Mouse (Mus musculus) ovary, postnatal 14 days (tissue): ENCODE measurements around the gene Sync.

Source experiments
- DNase-seq: peaks from one replicate; pipeline ENCODE4 v3.0.0; 2022; ENCODE audit warnings: low spot score

Sync gene

DNA sequence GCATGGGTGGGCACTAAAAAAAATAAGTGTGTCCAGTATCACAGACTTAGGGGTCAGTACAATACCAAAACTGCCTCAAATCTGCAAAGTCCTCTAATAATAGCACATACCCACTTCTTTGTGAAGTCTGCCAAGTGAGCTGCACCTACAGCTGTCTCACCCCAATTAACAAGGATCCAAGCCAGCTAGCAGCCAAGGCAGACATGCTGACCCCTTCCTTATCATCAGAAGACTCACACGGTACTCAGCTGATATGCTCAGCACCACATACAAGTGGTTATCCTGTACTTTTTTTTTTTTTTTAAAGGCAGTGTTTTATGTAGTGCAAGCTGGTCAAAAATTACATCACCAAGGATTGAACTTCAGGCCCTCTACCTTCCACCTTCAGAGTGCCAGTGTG is 16.9 kb downstream of the Sync start:
- no peak for DNase-seq

DNA sequence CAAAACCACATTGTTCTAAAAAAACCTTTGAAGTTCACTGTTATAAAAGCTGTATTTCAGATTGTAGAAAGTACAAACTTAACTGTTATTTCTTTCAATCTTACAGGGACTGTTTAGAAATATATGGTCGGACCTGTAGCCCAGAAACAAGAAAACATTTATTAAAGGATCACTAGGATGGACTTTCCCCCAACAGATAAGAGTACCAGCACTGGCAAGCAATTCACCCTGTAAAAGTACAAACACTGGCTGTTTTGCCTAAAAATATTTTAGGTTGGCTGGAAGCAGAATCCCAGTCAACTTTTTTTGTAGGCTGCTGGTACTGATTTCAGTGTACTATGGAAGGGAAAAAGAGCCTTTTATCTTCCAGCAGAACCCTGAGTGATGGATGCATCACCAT is 20.5 kb downstream of the Sync start:
- DNase-seq, result no peak

- DNase-seq, result no peak
Measured at GRCm38 (mm10) chr4:129313886-129314285, 26.5 kb downstream of the Sync start.

DNA sequence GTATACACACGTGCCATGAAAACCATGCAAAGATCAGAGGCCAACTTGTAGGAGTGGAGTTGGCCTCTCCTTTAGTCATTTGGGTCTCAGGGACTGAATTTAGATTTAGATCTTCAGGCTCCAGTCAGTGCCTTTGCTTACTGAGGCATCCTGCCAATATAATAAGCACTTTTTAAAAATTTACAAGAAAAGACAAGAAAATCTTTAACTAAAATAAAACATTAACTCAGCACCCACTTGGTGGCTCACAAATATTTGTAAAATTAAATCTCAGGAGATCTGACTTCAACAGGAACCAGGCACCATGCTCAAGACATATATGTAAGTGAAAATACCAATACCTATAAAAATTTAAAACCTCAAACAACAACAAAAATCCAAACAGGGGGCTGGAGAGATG is 33.5 kb downstream of the Sync start:
- DNase-seq, result no peak

DNA sequence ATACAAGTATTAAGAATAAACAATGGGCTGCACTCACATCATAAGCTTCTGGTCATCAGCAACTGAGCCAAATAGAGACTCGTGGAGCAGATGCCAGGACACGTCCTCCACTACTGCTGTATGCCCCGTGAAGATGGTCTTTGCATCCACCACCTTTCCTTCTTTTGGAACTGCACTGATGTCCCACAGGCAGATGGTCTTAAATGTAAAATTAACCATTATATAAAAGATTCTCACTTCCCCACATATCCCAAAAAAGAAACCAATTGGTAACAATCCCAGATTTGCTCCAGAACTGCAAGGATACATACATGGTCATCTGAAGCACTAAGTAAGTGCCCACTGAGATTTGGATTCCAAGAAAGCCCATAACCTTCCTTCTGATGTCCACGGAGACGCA is 34.6 kb downstream of the Sync start:
- no peak for DNase-seq

GRCm38 (mm10) chr4:129323491-129323890 is 36.1 kb downstream of the Sync start:
- DNase-seq, result no peak

GRCm38 (mm10) chr4:129324756-129325155 is 37.3 kb downstream of the Sync start:
- no peak for DNase-seq

- no peak for DNase-seq
Measured at GRCm38 (mm10) chr4:129326191-129326590, 38.8 kb downstream of the Sync start.

- no peak for DNase-seq
Measured at GRCm38 (mm10) chr4:129332846-129333245, 45.4 kb downstream of the Sync start.

- DNase-seq, result peak; percentile 50
Measured at GRCm38 (mm10) chr4:129334677-129335215, 47.3 kb downstream of the Sync start.

GRCm38 (mm10) chr4:129335216-129336074 is 48.0 kb downstream of the Sync start, which contains the start of the genes Rbbp4 and Zbtb8os:
Gene Rbbp4 (minus strand): TSS chr4:129335370.
Gene Zbtb8os (plus strand): TSS chr4:129335695.
- DNase-seq, result peak; percentile 90

DNA sequence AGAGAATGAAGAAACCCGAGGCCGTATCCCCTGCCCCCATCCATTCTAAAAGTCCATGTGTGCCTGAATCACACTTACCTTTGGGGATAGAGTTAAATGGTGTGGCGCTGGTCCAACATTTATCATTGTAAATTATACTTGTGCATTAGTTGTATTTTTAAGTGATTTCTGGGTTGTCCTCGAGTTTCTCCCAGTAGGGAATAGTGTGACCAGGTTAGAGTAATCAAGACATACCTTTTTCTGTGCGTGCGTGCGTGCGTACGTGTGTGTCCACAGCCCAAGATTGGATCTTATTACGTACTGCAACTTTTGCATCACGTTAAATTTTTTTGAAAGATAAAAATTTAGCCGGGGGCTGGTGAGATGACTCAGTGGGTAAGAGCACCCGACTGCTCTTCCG is 48.9 kb downstream of the Sync start:
- no peak for DNase-seq

DNA sequence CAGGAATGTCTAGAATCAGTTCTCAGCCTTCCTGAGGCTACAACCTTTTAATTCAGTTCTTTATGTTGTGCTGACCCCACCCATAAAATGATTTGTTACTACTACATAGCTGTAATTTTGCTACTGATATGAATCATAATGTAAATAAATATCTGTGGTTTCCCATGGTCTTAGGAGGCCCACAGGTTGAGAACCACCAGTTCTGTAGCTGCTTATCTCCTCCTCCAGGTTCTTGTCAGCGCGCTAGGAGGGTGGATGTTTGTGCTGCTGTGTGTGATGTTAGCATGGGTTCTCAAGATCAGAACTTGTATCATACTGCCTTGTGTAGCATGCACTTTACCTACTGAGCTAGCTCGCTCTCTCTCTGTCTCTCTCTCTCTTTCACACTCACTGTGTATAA is 52.3 kb downstream of the Sync start:
- DNase-seq, result no peak

- no peak for DNase-seq
Measured at GRCm38 (mm10) chr4:129341888-129342287, 54.5 kb downstream of the Sync start.

DNA sequence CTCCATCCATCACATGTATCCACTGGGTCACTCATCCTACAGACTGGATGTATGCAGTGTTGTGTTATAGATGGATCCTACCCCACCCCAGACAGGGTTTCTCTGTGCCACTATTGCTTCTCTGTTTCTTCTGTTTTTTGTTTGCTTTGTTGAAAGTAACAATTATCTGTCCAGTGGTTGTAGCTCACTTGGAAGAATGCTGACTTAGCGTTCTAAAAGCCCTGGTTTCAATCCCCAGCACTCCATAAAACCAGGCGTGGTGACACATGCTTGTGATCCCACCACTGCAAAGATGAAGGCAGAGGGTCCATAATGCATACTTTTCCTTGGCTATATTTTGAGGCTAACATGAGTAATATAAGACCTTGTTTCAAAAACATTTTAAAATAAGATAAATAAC is 55.3 kb downstream of the Sync start:
- no peak for DNase-seq

- DNase-seq, result no peak
Measured at GRCm38 (mm10) chr4:129346481-129347154, 59.2 kb downstream of the Sync start.

DNA sequence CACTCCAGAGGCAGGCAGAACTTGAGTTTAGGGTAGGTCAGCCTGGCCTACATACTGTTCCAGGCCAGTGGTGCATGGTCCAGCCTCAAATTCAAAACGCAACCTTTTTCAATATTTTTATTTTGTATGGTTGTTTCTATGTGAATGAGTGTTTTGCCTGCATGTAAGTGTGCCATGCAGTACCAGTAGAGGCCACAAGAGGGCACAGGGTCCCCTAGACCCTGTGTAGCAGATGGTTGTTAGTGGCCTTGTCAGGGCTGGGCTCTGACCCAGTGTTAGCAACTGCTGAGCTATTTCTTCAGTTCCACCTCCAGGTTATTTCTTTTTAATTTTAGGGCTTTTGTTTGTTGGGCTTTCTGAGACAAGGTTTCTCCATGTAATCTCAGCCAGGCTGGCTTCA is 63.2 kb downstream of the Sync start:
- peak; percentile 73 for DNase-seq

DNA sequence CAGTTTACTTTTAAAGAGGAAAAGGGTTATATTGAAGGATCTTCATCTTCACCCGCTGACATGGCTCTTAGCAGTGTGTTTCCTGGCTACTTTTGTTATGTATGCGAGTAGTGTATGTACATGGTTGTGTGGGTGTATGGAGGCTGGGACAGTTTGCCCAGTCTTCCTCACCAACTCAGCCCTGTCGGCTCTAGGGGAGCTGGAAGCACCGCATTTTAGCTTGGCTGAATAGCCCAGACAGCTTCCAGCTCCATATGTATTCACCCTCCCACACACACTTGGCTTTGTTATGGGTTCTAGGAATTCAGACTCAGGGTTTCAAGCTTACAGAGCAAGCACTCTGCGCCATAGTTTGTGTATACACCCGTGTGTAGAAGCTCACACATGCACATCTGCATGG is 63.7 kb downstream of the Sync start:
- DNase-seq, result no peak

DNA sequence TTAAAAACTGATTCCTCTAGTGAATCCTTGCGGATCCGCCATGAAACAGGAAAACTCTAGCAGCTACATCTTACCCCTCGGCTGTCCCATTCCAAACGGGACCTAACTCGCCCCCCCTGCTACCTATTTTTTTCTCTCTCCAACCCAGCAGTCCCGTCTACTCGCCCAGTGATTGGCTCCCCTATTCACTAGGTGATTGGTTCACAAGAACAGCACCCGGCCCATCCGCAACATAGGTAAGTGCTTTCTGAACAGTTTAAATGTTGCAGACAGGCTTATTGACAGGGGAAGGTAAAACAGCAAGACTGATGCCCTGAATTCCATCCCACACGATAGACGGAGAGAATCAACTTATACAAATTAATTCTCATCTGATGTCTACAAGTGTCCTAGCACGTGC is 65.8 kb downstream of the Sync start:
- DNase-seq, result no peak

DNA sequence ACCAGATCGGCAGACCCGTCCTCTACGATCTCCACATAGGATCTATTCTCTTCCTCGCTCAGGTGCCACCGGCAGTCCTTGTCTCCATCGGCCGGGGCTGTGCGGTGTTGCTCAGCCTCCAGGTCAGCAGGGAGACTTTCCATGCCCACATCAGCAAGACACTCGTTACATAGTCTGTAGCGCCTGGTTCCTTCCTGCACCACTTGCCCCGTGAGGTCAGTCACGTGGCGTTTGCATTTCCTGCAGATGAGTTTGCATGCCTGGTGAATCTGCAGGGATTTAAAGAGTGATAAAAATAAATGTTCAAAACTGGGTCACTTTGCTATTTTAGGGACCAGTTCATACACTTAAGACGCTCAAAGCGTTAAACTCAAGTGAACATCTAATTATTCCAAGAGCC is 66.8 kb downstream of the Sync start:
- DNase-seq, result no peak

DNA sequence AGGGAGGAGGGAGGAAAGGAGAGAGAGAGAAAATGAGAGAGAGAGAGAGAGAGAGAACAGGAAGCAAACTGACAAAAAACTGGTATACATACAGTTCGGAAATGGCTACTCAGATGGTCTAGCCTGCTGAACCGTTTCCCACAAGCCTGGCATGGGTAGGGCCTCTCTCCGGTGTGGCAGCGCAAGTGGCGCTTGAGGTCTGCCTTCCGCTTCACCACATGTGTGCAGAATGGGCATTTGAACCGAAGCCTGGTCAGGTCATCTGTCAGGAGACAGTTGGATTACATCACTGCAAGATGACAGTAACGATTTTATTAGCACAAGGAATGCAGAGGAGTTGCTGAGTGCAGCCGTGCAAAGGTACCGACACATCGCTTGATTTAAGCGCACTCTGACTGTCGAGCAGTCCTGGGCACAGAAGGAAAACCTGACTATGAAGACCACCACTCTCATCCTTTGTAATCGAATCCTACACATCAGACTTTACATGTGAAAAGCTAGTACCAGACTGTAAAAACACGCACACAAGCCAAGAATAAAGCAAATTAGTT is 70.3 kb downstream of the Sync start:
- no peak for DNase-seq
